Mouse (Mus musculus) embryonic fibroblast, embryonic 13.5 days (primary cell): Measurements from ENCODE around the gene Vwa1.

ENCODE experiments used
- CTCF ChIP-seq: IDR thresholded peaks from 2 replicates; pipeline ENCODE4 v1.5.1; 2011; ENCODE audit warnings: mild to moderate bottlenecking, control low read depth, low read length, moderate library complexity, borderline replicate concordance; ENCODE audit not compliant: insufficient read depth
- POLR2A ChIP-seq: IDR thresholded peaks from 2 replicates; pipeline ENCODE4 v1.6.1; 2011; ENCODE audit warnings: low read depth, mild to moderate bottlenecking, control low read depth, low read length, moderate library complexity

GRCm38 (mm10) chr4:155802741-155803339 lies 28.3 kb upstream of the Vwa1 start, which contains the start of gene Mrpl20:
- TF ChIP-seq CTCF (no peak), POLR2A (0 out of 2 replicates have a peak, but pooled peaks have one; percentile 12)
